Mouse (Mus musculus): ENCODE measurements around the gene B3galnt1. TPM values are rescaled to one million over a fixed set of nuclear protein-coding genes. Genes with fewer than 3 reads are reported as not detected.

B3galnt1 gene
- polyA plus RNA-seq, 1 experiment from 2014 or later, result 9.0 TPM

DNA sequence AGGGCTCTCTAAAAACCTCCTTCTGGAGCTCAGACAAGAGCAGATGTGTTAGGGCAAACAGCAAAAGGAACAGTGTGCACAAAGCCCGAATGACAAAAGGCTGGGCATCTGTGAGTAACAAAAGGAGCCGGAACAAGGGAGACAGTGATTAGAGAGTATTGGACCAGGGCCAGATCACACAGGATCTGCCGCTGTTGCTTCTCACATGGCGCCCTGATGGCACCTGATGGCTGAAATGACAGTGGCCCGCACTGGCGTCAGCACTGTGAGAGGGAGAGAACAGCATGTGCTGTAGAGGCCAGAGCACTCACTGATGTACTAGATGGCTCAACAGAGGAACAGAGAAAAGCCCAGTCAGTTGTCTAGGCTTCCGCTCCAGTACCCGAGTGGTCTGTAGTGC is 55.8 kb downstream of the B3galnt1 start:
- in situ Hi-C loops (cut with MboI; ENCODE audit: low pct_unique_long_range_greater_than_20kb), result no loop called here
- no peak for ATAC-seq
- CTCF ChIA-PET, result no interaction called here
- H3K27me3 ChIP-seq, result no peaks in the 10 kb centered on the region
- POLR2A ChIA-PET, result no interaction called here
- DNase-seq (ENCODE audit: low read depth, low spot score), result no peak
- no peak for TF ChIP-seq CTCF (IDR thresholded peaks at IDR 0.05)

DNA sequence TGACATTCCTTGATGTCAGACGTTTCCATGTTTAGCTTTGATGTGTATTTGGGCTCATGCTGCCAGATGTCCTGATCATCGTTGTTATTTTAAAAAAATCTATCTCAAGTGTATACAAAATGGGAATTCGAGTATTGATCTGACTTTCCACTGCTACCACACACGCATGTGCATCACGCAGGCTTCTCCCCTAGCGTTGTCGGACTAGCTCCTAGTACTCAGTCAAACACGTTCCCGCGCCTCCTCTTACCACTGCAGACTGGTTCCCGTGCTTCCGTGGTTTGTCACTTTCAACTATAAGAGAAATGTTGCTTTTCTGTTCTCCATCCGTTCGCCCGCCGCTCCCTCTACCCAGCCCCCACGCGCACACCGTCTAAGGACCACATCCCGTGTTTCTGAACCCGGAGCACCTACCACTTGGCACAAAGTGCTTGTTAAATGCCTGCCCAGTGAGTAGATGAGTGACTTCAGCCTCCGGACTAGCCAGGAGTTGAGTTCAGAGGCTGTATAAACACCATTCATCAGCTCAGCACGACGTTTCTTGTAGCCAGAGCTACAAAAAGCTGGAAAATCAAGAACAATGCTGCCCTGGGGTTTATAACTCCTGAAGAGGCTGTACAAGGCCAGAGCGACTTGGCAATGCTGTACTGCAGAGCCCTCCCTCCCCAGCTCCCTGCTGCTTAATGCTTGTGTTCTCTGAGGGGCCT is 62.7 kb downstream of the B3galnt1 start:
- DNase-seq (ENCODE audit: low read depth, low spot score), result no peak
- POLR2A ChIA-PET, result interaction anchor here (0.6 kb wide), 1 partner anchor 8 kb away, joined by 3 read pairs; no protein-coding TSS in a partner anchor
- peak; percentile 31 for ATAC-seq

DNA sequence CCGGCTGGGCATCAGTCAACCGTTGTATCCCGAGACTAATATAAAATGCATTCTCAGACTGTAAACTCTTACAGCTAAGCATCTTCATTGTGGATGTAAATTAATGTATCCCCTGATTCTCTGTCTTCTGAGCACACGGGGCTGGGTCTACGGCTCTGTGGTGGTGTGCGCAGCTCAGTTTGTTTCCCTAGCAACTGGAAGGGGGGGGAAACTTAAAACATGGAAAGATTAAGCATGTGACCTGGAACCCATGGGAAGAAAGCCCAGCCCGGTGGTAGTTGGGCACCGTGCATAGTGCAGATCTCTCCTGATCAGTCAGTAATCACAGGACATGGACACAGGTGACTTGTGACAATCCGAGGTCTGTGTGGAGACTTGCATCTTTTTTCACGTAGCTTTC is 63.3 kb downstream of the B3galnt1 start:
- no peak for TF ChIP-seq CTCF (IDR thresholded peaks at IDR 0.05)
- ATAC-seq (no peak), DNase-seq (ENCODE audit: low read depth, low spot score) (no peak)
- H3K27me3 ChIP-seq, result no peaks in the 10 kb centered on the region
- ChIA-PET CTCF (interaction anchor here (1.2 kb wide), 1 partner anchor 18 kb away, joined by 3 read pairs; no protein-coding TSS in a partner anchor), POLR2A (no interaction called here)
- in situ Hi-C loops (cut with MboI; ENCODE audit: low pct_unique_long_range_greater_than_20kb), result no loop called here

More for the DNA sequence above, 62.7 kb downstream of the B3galnt1 start:
- in situ Hi-C loops (cut with MboI; ENCODE audit: low pct_unique_long_range_greater_than_20kb), result no loop called here
- H3K27me3 ChIP-seq, result no peaks in the 10 kb centered on the region
- TF ChIP-seq CTCF (IDR thresholded peaks at IDR 0.05), result no peak
- CTCF ChIA-PET, result interaction anchor here (1.5 kb wide), 1 partner anchor 10 kb away, joined by 4 read pairs; no protein-coding TSS in a partner anchor

DNA sequence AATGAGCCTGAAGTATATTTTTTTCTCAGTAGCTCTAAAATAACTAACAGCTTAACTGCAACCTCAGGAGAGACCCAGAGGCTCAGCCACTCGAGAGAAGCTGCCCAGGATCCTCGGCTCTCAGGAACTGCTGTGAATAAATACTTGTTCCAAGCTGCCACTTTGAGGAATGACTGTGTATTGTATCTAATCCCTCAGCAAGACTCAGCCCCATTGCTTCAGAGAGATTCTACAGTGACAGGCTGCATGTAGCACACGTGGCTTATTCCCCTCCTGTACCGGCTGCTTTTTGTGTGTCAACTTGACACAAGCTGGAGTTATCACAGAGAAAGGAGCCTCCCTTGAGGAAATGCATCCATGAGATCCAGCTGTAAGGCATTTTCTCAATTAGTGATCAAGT is 66.1 kb downstream of the B3galnt1 start:
- DNase-seq (ENCODE audit: low read depth, low spot score), result no peak
- ChIA-PET POLR2A (interaction anchor here (1.8 kb wide), 1 partner anchor 54 kb away, joined by 4 read pairs; no protein-coding TSS in a partner anchor), CTCF (no interaction called here)
- H3K27me3 ChIP-seq, result no peaks in the 10 kb centered on the region
- in situ Hi-C loops (cut with MboI; ENCODE audit: low pct_unique_long_range_greater_than_20kb), result no loop called here
- TF ChIP-seq CTCF (IDR thresholded peaks at IDR 0.05), result no peak
- ATAC-seq, result no peak

DNA sequence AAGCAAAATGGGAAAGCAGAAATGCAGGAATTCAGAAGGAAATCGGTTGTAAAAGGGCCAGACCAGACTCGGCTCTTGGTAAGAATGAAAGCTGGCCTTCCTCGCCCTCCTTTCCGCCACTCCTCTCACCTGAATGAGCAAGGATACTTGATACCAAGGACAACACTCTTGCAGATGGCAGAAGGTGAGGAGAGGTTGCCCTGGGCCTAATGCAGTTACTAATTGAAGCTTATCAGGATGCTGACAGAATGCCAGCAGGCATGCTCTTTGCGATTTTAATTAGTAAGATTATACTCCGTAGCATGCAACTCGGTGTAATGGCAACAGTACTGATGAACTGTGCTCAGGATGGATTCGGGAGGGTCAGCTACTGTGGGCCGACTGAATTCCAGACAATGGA is 67.2 kb downstream of the B3galnt1 start:
- no peak for ATAC-seq
- POLR2A ChIA-PET, result interaction anchor here (1.8 kb wide), 1 partner anchor 55 kb away, joined by 4 read pairs; no protein-coding TSS in a partner anchor
- CTCF ChIA-PET, result interaction anchor here (1.4 to 2.0 kb wide), 2 partner anchors 14 to 30 kb away, joined by 3 to 6 read pairs; no protein-coding TSS in a partner anchor

DNA sequence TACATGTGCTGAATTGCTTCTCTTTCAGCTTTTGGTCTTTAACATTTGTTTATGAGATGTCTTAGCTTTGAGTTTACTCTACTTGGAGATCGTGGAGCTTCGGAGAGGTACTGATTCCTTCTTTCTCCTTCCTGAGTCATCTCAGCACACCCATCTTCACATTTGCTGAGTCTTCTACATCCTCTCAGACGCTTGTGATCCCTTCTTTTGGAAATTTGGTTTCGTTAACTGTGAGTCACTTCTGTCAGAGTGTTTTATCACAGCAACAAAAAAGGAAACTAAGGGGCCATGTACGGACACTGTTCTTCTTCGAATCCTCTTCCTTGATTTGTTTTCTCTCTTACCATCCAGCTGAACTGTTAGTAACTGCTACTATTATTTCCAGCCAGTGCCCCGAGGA is 69.2 kb downstream of the B3galnt1 start:
- ChIA-PET POLR2A (interaction anchor here (1.5 kb wide), 1 partner anchor 14 kb away, joined by 3 read pairs; no protein-coding TSS in a partner anchor), CTCF (interaction anchor here (1.9 to 2.0 kb wide), 2 partner anchors 12 to 28 kb away, joined by 5 to 6 read pairs; no protein-coding TSS in a partner anchor)
- in situ Hi-C loops (cut with MboI; ENCODE audit: low pct_unique_long_range_greater_than_20kb), result no loop called here
- DNase-seq (ENCODE audit: low read depth, low spot score) (no peak), ATAC-seq (no peak)
- no peak for TF ChIP-seq CTCF (IDR thresholded peaks at IDR 0.05)
- H3K27me3 ChIP-seq, result no peaks in the 10 kb centered on the region

More for the DNA sequence above, 67.2 kb downstream of the B3galnt1 start:
- H3K27me3 ChIP-seq, result no peaks in the 10 kb centered on the region
- no peak for DNase-seq (ENCODE audit: low read depth, low spot score)
- in situ Hi-C loops (cut with MboI; ENCODE audit: low pct_unique_long_range_greater_than_20kb), result no loop called here
- TF ChIP-seq CTCF (IDR thresholded peaks at IDR 0.05), result no peak

DNA sequence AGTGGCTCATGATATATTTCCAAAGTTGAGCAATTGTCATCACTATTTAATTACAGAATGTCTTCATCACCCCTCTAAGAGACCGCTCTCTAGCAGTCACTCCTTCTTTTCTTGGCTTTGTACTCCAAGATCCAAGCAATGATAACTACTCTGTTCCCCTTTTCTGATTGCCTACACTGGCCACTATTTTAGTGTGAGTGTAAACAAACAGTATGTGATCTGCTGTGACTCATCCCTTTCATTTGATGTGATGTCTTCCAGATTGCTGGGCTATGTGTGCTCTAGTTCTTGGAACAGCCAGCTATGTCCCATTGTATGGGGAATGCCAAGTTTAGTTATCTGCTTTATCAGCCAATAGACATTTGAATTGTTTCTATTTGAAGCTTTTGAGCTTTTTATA is 71.4 kb downstream of the B3galnt1 start:
- POLR2A ChIA-PET, result no interaction called here
- no peak for ATAC-seq
- CTCF ChIA-PET, result interaction anchor here (1.2 kb wide), 1 partner anchor 39 kb away, joined by 4 read pairs; no protein-coding TSS in a partner anchor
- in situ Hi-C loops (cut with MboI; ENCODE audit: low pct_unique_long_range_greater_than_20kb), result no loop called here
- no peak for TF ChIP-seq CTCF (IDR thresholded peaks at IDR 0.05)
- no peak for DNase-seq (ENCODE audit: low read depth, low spot score)
- no peaks in the 10 kb centered on the region for H3K27me3 ChIP-seq

DNA sequence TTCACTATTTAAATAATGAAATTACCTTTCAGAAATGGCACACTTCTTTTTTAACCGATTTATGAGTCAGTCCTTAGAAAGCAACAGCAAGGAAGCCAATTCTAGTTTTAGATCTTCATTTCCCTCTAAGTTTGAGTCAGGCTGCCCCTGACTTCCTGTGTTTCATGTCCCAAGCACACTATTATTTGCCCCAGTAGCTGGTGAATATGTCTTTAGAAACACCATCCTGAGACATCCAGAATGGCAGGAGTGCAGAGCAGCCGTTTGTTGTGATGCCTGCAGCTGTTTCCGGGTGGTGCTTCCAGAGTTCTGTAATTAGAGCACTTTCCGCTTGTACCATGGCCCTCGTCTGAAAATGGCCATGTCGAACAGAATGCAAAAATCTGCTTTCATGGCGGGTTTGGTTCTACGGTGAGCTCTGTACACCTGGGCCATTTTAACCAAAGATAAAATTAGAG is 73.7 kb downstream of the B3galnt1 start:
- in situ Hi-C loops (cut with MboI; ENCODE audit: low pct_unique_long_range_greater_than_20kb), result no loop called here

DNA sequence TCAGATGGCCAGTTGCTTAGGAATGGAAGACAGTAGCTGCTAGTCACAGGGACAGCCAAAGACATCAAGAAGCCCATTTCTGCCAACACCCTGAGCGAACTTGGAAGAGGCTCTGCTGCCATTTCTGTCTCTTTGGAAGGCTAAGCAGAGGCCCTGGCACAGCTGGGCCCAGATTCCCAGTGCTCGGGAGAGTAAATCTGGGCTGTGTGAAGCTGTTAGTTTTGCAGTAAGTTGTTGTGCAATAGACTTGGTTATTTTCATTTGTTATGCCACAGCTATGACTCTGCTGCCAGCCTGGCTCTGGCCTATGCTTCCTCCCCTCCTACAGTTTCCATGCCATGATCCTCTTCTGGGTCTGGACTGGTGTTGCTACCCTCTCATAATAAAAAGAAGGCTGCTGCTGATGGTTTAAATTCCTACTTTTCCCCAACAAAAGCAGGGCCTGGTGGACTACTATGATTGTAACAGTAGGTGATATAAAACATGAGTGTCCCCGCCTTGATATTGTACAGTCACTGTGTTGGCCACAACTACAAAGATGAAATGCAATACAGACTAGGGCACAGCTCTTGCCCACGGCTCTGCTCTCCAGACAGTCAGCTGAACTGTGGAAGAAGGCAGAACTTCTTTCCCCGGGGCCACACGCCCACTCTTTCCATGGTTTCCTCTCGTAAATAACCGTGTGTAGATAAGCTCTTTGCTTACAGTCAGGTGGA is 74.2 kb downstream of the B3galnt1 start:
- in situ Hi-C loops (cut with MboI; ENCODE audit: low pct_unique_long_range_greater_than_20kb), result no loop called here
- ATAC-seq (peak; percentile 87), DNase-seq (ENCODE audit: low read depth, low spot score) (no peak)
- H3K27me3 ChIP-seq, result no peaks in the 10 kb centered on the region
- ChIA-PET POLR2A (no interaction called here), CTCF (interaction anchor here (0.9 to 1.7 kb wide), 3 partner anchors 8 to 38 kb away, joined by 4 to 5 read pairs (median 4); no protein-coding TSS in a partner anchor)
- TF ChIP-seq CTCF (IDR thresholded peaks at IDR 0.05), result no peak

More for the DNA sequence above, 73.7 kb downstream of the B3galnt1 start:
- H3K27me3 ChIP-seq, result no peaks in the 10 kb centered on the region
- ATAC-seq (no peak), DNase-seq (ENCODE audit: low read depth, low spot score) (no peak)
- ChIA-PET POLR2A (no interaction called here), CTCF (interaction anchor here (1.1 to 1.7 kb wide), 3 partner anchors 9 to 16 kb away, joined by 3 to 5 read pairs (median 4); no protein-coding TSS in a partner anchor)
- TF ChIP-seq CTCF (IDR thresholded peaks at IDR 0.05), result no peak

Other genes starting within 250 kb of the B3galnt1 start
- 155 TPM for gene Nmd3, start 123.0 kb upstream of the B3galnt1 start, polyA plus RNA-seq (2021)

All from Patski (cell line).